Mouse (Mus musculus) adrenal gland, postnatal 4 days (tissue): Measurements from ENCODE around the gene 1700020N01Rik. TPM values are rescaled to one million over a fixed set of nuclear protein-coding genes. Genes with fewer than 3 reads are reported as not detected.

ENCODE experiments used
- DNase-seq, 2 experiments: peaks; one replicate each; pipeline ENCODE4 v3.0.0; 2021 to 2022; ENCODE audit warnings: low spot score in 2 of 2, mixed read lengths in 2 of 2
- total RNA-seq, 2 experiments: library from RNA; stranded (reverse); gene quantifications; 2 replicates each; pipeline ENCODE4 v1.2.3; 2021

The 1700020N01Rik gene
- total RNA-seq, 2 experiments from 2014 or later, result 0.36 TPM; not detected in 1

GRCm38 (mm10) chr10:21600931-21601330 is 8.0 kb downstream of the 1700020N01Rik start:
- peak in 1 of 2 experiments; percentile 49 for DNase-seq

- no peak for DNase-seq
Observed at GRCm38 (mm10) chr10:21604476-21604875, 11.5 kb downstream of the 1700020N01Rik start.

GRCm38 (mm10) chr10:21605011-21605571 is 12.1 kb downstream of the 1700020N01Rik start:
- DNase-seq, result no peak

- DNase-seq, result no peak
Observed at GRCm38 (mm10) chr10:21605601-21606000, 12.7 kb downstream of the 1700020N01Rik start.

- peak; percentile 40 to 43 for DNase-seq
Observed at GRCm38 (mm10) chr10:21606931-21607330, 14.0 kb downstream of the 1700020N01Rik start.

GRCm38 (mm10) chr10:21609583-21609982 is 16.6 kb downstream of the 1700020N01Rik start:
- peak in 1 of 2 experiments; percentile 28 for DNase-seq

GRCm38 (mm10) chr10:21613021-21613860 is 20.3 kb downstream of the 1700020N01Rik start:
- DNase-seq, result no peak

GRCm38 (mm10) chr10:21614520-21614919 is 21.6 kb downstream of the 1700020N01Rik start:
- no peak for DNase-seq

- no peak for DNase-seq
Observed at GRCm38 (mm10) chr10:21618745-21619508, 26.0 kb downstream of the 1700020N01Rik start.

- no peak for DNase-seq
Observed at GRCm38 (mm10) chr10:21622065-21622464, 29.1 kb downstream of the 1700020N01Rik start.

- DNase-seq, result no peak
Observed at GRCm38 (mm10) chr10:21628555-21628954, 35.6 kb downstream of the 1700020N01Rik start.

GRCm38 (mm10) chr10:21629031-21629740 is 36.2 kb downstream of the 1700020N01Rik start:
- no peak for DNase-seq

- DNase-seq, result no peak
Observed at GRCm38 (mm10) chr10:21631481-21631880, 38.5 kb downstream of the 1700020N01Rik start.

GRCm38 (mm10) chr10:21632687-21633086 is 39.7 kb downstream of the 1700020N01Rik start:
- no peak for DNase-seq

GRCm38 (mm10) chr10:21635988-21636710 is 43.2 kb downstream of the 1700020N01Rik start:
- DNase-seq, result no peak

- no peak for DNase-seq
Observed at GRCm38 (mm10) chr10:21636711-21637081, 43.8 kb downstream of the 1700020N01Rik start.

- DNase-seq, result no peak
Observed at GRCm38 (mm10) chr10:21651388-21651787, 58.4 kb downstream of the 1700020N01Rik start.

GRCm38 (mm10) chr10:21652426-21653345 is 59.7 kb downstream of the 1700020N01Rik start:
- no peak for DNase-seq

GRCm38 (mm10) chr10:21653469-21653868 is 60.5 kb downstream of the 1700020N01Rik start:
- DNase-seq, result no peak
